Comparison of ENCODE assay signal across 17 mouse cellular contexts in genomic region chr6:94750228-94751100, GRCm38 (mm10). TPM values are rescaled to one million over a fixed set of nuclear protein-coding genes. Genes with fewer than 3 reads are reported as not detected.
DNase-seq lines count a peak whose midpoint lies in the region; ATAC-seq and TF ChIP-seq lines count a peak whose summit lies in the region.
"Had no signal": no experiment of that assay in that cellular context is flagged by ENCODE, and none has a peak within 500 bp of the region (broad histone marks: within the 10 kb centered on the region; RNA-seq: fewer than 3 reads in every experiment).

No protein-coding gene starts in this region.

- H3K36me3 ChIP-seq in ES-E14 (ENCODE audit: control insufficient read depth, insufficient read depth, low read length, poor library complexity, severe bottlenecking): no peaks in the 10 kb centered on the region
- H3K36me3 ChIP-seq in hindbrain, embryonic 11.5 days (ENCODE audit: control insufficient read depth, insufficient read depth, low read length): no peaks in the 10 kb centered on the region
- no peaks in the 10 kb centered on the region for H3K36me3 ChIP-seq in midbrain, embryonic 14.5 days (ENCODE audit: control insufficient read depth, insufficient read depth, low read length)
- no peaks in the 10 kb centered on the region for H3K36me3 ChIP-seq in intestine, embryonic 15.5 days
- H3K36me3 ChIP-seq: embryonic facial prominence, embryonic 15.5 days had no signal

- intact Hi-C loops in left cerebral cortex, postnatal 10 days (cut with DNase I): no loop called here

- H3K27ac ChIP-seq in ES-E14 (ENCODE audit: insufficient read depth, low read depth, low read length, poor library complexity, severe bottlenecking): peak overlapping the region; percentile 80; the same call in 1 of the 2 replicates
- 0 out of 2 replicates have a peak overlapping the region, but pooled peaks have one; percentile 11 for H3K27ac ChIP-seq in hindbrain, embryonic 11.5 days (ENCODE audit: low read depth, low read length)
- no peak overlapping the region for H3K27ac ChIP-seq in midbrain, embryonic 14.5 days (replicated peaks; ENCODE audit: low read depth, low read length)
- H3K27ac ChIP-seq in intestine, embryonic 15.5 days: no peak overlapping the region
- H3K27ac ChIP-seq: embryonic facial prominence, embryonic 15.5 days; liver, embryonic 14.5 days had no signal

- peak; percentile 78 for DNase-seq in ES-E14 (ENCODE audit: low read depth, low spot score)
- peak; percentile 65 for DNase-seq in embryo, embryonic 11 days
- peak; percentile 61 for DNase-seq in hindbrain, embryonic 11.5 days (ENCODE audit: low spot score)
- DNase-seq in midbrain, embryonic 14.5 days: peak; percentile 60
- no peak for DNase-seq in cerebellum, postnatal 14 days
- no peak for DNase-seq in MN1 (ENCODE audit: low spot score)
- no peak for DNase-seq in left cerebral cortex, postnatal 10 days (ENCODE audit: extremely low spot score in 1 of 2, low spot score in 2 of 2)
- DNase-seq: adrenal gland, postnatal 25 days; cerebellum, adult 8-10 months; heart, postnatal 4 days; kidney, adult 9 months; layer of hippocampus, adult 9-11 months; left cerebral cortex, postnatal 4 days had no signal

- peak overlapping the region; percentile 37 to 40; a peak in 3 of 4 replicates for H3K4me3 ChIP-seq in ES-E14 (ENCODE audit: insufficient read depth in 1 of 2, low read depth in 1 of 2, low read length in 2 of 2, poor library complexity in 1 of 2, severe bottlenecking in 1 of 2)
- H3K4me3 ChIP-seq in hindbrain, embryonic 11.5 days (ENCODE audit: low read depth, low read length): no peak overlapping the region
- no peak overlapping the region for H3K4me3 ChIP-seq in midbrain, embryonic 14.5 days (replicated peaks; ENCODE audit: low read depth, low read length)
- H3K4me3 ChIP-seq in intestine, embryonic 15.5 days (replicated peaks): no peak overlapping the region
- H3K4me3 ChIP-seq: embryonic facial prominence, embryonic 15.5 days had no signal

- peaks cover 13 to 30% of the 10 kb centered on the region in 2 experiments for H3K4me1 ChIP-seq in ES-E14 (ENCODE audit: control insufficient read depth in 2 of 2, insufficient read depth in 2 of 2, low read length in 2 of 2, poor library complexity in 1 of 2)
- peaks cover 3% of the 10 kb centered on the region; the same call in 1 of the 2 replicates for H3K4me1 ChIP-seq in hindbrain, embryonic 11.5 days (replicated peaks; ENCODE audit: control insufficient read depth, insufficient read depth, low read length)
- H3K4me1 ChIP-seq in midbrain, embryonic 14.5 days (ENCODE audit: control insufficient read depth, insufficient read depth, low read length): peaks cover 3% of the 10 kb centered on the region; the same call in 1 of the 2 replicates
- H3K4me1 ChIP-seq in intestine, embryonic 15.5 days (replicated peaks): no peaks in the 10 kb centered on the region

- no peaks in the 10 kb centered on the region for H3K9me3 ChIP-seq in ES-E14 (ENCODE audit: control insufficient read depth, insufficient read depth, low read depth, low read length)
- no peaks in the 10 kb centered on the region for H3K9me3 ChIP-seq in hindbrain, embryonic 11.5 days (ENCODE audit: control insufficient read depth, low read length)
- no peaks in the 10 kb centered on the region for H3K9me3 ChIP-seq in midbrain, embryonic 14.5 days (ENCODE audit: control insufficient read depth, low read length)
- H3K9me3 ChIP-seq in intestine, embryonic 15.5 days: no peaks in the 10 kb centered on the region
- H3K9me3 ChIP-seq: embryonic facial prominence, embryonic 15.5 days had no signal

- 17% methylated on average over 13 of the region's 13 CpGs for WGBS in hindbrain, embryonic 11.5 days
- WGBS in midbrain, embryonic 14.5 days: 3% methylated on average over 13 of the region's 13 CpGs
- 37% methylated on average over 13 of the region's 13 CpGs for WGBS in intestine, embryonic 15.5 days

- in situ Hi-C loops in ES-E14 (cut with MboI; ENCODE audit: low sequenced_read_pairs in 2 of 2, unreplicated experiment in 2 of 2): no loop called here

- no peak overlapping the region; the same call in 1 of the 2 replicates for H3K4me2 ChIP-seq in hindbrain, embryonic 11.5 days (replicated peaks; ENCODE audit: low read depth, low read length)
- peak overlapping the region; percentile 30; the same call in 1 of the 2 replicates for H3K4me2 ChIP-seq in midbrain, embryonic 14.5 days (ENCODE audit: low read length)
- H3K4me2 ChIP-seq in intestine, embryonic 15.5 days (replicated peaks): no peak overlapping the region
- H3K4me2 ChIP-seq: embryonic facial prominence, embryonic 15.5 days had no signal

- H3K9ac ChIP-seq in ES-E14 (ENCODE audit: insufficient read depth, low read depth, low read length, poor library complexity, severe bottlenecking): no peak overlapping the region
- H3K9ac ChIP-seq in hindbrain, embryonic 11.5 days (ENCODE audit: low read depth, low read length): no peak overlapping the region
- H3K9ac ChIP-seq in midbrain, embryonic 14.5 days (replicated peaks; ENCODE audit: low read length): no peak overlapping the region
- H3K9ac ChIP-seq in intestine, embryonic 15.5 days: no peak overlapping the region
- H3K9ac ChIP-seq: embryonic facial prominence, embryonic 15.5 days; liver, embryonic 14.5 days had no signal

- ATAC-seq in hindbrain, embryonic 11.5 days (ENCODE audit: low FRiP score): peak; percentile 86
- peak; percentile 70; the same call in 1 of the 2 replicates for ATAC-seq in midbrain, embryonic 14.5 days (ENCODE audit: low FRiP score, low TSS enrichment)
- no peak for ATAC-seq in intestine, embryonic 15.5 days
- ATAC-seq: Patski had no signal

- no peaks in the 10 kb centered on the region for H3K27me3 ChIP-seq in hindbrain, embryonic 11.5 days (ENCODE audit: control insufficient read depth, insufficient read depth, low read length)
- H3K27me3 ChIP-seq in midbrain, embryonic 14.5 days (ENCODE audit: control insufficient read depth, insufficient read depth, low read length): no peaks in the 10 kb centered on the region
- no peaks in the 10 kb centered on the region for H3K27me3 ChIP-seq in intestine, embryonic 15.5 days (replicated peaks)
- H3K27me3 ChIP-seq: embryonic facial prominence, embryonic 15.5 days; Patski had no signal

TF ChIP-seq in ES-E14, 5 proteins besides CTCF, POLR2A, EP300 and RAD21:
- TF ChIP-seq MAFK (IDR thresholded peaks at IDR 0.05; ENCODE audit: insufficient read depth, low read depth, low read length): peak; percentile 99
- TF ChIP-seq CHD2 (IDR thresholded peaks at IDR 0.05; ENCODE audit: low read depth, low read length): no peak
- peak; percentile 89 for TF ChIP-seq ZNF384 (IDR thresholded peaks at IDR 0.05; ENCODE audit: low read depth, low read length)
- TF ChIP-seq HCFC1 (IDR thresholded peaks at IDR 0.05; ENCODE audit: borderline replicate concordance, insufficient read depth, low read length): no peak
- no peak for TF ChIP-seq ZC3H11A (IDR thresholded peaks at IDR 0.05; ENCODE audit: borderline replicate concordance, low read depth, low read length)

RNA-seq across cellular contexts. Expression of gene Lrig1, which starts 50.5 kb away (rescaled TPM):
- 19.1 and 37.5 TPM in 2 replicates for total RNA-seq in ES-E14 (2012; rRNA removed)
- polyA plus RNA-seq in hindbrain, embryonic 11.5 days (2014; fragmentation: Nextera tagmentation; extraction: Ambion mirVana): 18.0 and 20.2 TPM in 2 replicates
- polyA plus RNA-seq in midbrain, embryonic 14.5 days (2014; fragmentation: Nextera tagmentation; extraction: Ambion mirVana): 17.1 and 18.7 TPM in 2 replicates
- polyA plus RNA-seq in intestine, embryonic 15.5 days (2015; fragmentation: Nextera tagmentation; extraction: Ambion mirVana): 17.1 and 19.5 TPM in 2 replicates
- 10 to 100 TPM; 32.0 to 32.9 TPM for total RNA-seq in left cerebral cortex, postnatal 10 days (2021)

Comparison
In these comparisons a context has a peak if more than half of its experiments do, and no peak if none do; other contexts are left out.
1. DNase-seq: peak in ES-E14 (single experiment), embryo, embryonic 11 days (single experiment), hindbrain, embryonic 11.5 days (single experiment) and midbrain, embryonic 14.5 days (single experiment); none in cerebellum, postnatal 14 days (0 of 2), MN1 (single experiment) and left cerebral cortex, postnatal 10 days (0 of 2).
2. H3K27ac ChIP-seq: peak in ES-E14 (single experiment) and hindbrain, embryonic 11.5 days (single experiment); none in midbrain, embryonic 14.5 days (single experiment) and intestine, embryonic 15.5 days (single experiment).
3. H3K4me3 ChIP-seq: peak in ES-E14 (2 of 2); none in hindbrain, embryonic 11.5 days (single experiment), midbrain, embryonic 14.5 days (single experiment) and intestine, embryonic 15.5 days (single experiment).